Mouse (Mus musculus): ENCODE measurements around the gene Hp. TPM values are rescaled to one million over a fixed set of nuclear protein-coding genes. Genes with fewer than 3 reads are reported as not detected.

The Hp gene
- polyA plus RNA-seq, 1 experiment from 2014 or later: 1.1 TPM

GRCm38 (mm10) chr8:109595854-109596253 is 16.9 kb upstream of the Hp start:
- Histone ChIP-seq H3K9ac (ENCODE audit: low read length) (no peak overlapping the region), H3K36me3 (ENCODE audit: control insufficient read depth, insufficient read depth, low read length) (peaks cover 4% of the 10 kb centered on the region), H3K4me2 (ENCODE audit: low read depth, severe bottlenecking) (no peak overlapping the region), H3K9me3 (ENCODE audit: control insufficient read depth, low read length) (no peaks in the 10 kb centered on the region), H3K4me1 (ENCODE audit: control insufficient read depth, insufficient read depth, low read length) (no peaks in the 10 kb centered on the region), H3K4me3 (ENCODE audit: low read depth, low read length) (no peak overlapping the region), H3K27me3 (ENCODE audit: control insufficient read depth, insufficient read depth, low read length) (no peaks in the 10 kb centered on the region), H3K27ac (replicated peaks; ENCODE audit: low read depth, low read length) (no peak overlapping the region)
- 50% methylated on average over 8 of the region's 8 CpGs for WGBS
- DNase-seq (ENCODE audit: low spot score) (peak; percentile 82), ATAC-seq (ENCODE audit: insufficient number of reproducible peaks, low FRiP score, low TSS enrichment, low read depth) (no peak)

GRCm38 (mm10) chr8:109593117-109593788 is 14.3 kb upstream of the Hp start:
- Histone ChIP-seq H3K9ac (ENCODE audit: low read length) (no peak overlapping the region), H3K4me3 (ENCODE audit: low read depth, low read length) (no peak overlapping the region), H3K27ac (replicated peaks; ENCODE audit: low read depth, low read length) (no peak overlapping the region), H3K27me3 (ENCODE audit: control insufficient read depth, insufficient read depth, low read length) (no peaks in the 10 kb centered on the region), H3K4me1 (ENCODE audit: control insufficient read depth, insufficient read depth, low read length) (no peaks in the 10 kb centered on the region), H3K4me2 (ENCODE audit: low read depth, severe bottlenecking) (no peak overlapping the region), H3K9me3 (ENCODE audit: control insufficient read depth, low read length) (no peaks in the 10 kb centered on the region), H3K36me3 (ENCODE audit: control insufficient read depth, insufficient read depth, low read length) (peaks cover 4% of the 10 kb centered on the region)
- 83% methylated on average over 6 of the region's 6 CpGs for WGBS
- ATAC-seq (ENCODE audit: insufficient number of reproducible peaks, low FRiP score, low TSS enrichment, low read depth) (no peak), DNase-seq (ENCODE audit: low spot score) (peak; percentile 35)

- no peak for DNase-seq (ENCODE audit: low spot score)
- Histone ChIP-seq H3K27ac (replicated peaks; ENCODE audit: low read depth, low read length) (no peak overlapping the region), H3K4me3 (ENCODE audit: low read depth, low read length) (no peak overlapping the region), H3K4me2 (ENCODE audit: low read depth, severe bottlenecking) (no peak overlapping the region), H3K36me3 (ENCODE audit: control insufficient read depth, insufficient read depth, low read length) (peaks cover 4% of the 10 kb centered on the region), H3K4me1 (ENCODE audit: control insufficient read depth, insufficient read depth, low read length) (no peaks in the 10 kb centered on the region), H3K27me3 (ENCODE audit: control insufficient read depth, insufficient read depth, low read length) (no peaks in the 10 kb centered on the region), H3K9ac (ENCODE audit: low read length) (no peak overlapping the region), H3K9me3 (ENCODE audit: control insufficient read depth, low read length) (no peaks in the 10 kb centered on the region)
- 95% methylated on average over 5 of the region's 5 CpGs for WGBS
- no peak for ATAC-seq (ENCODE audit: insufficient number of reproducible peaks, low FRiP score, low TSS enrichment, low read depth)
Observed at GRCm38 (mm10) chr8:109592164-109592563, 13.2 kb upstream of the Hp start.

- ATAC-seq (ENCODE audit: insufficient number of reproducible peaks, low FRiP score, low TSS enrichment, low read depth): no peak
Observed at GRCm38 (mm10) chr8:109591367-109591766, 12.4 kb upstream of the Hp start.

GRCm38 (mm10) chr8:109590901-109591300 is 11.9 kb upstream of the Hp start:
- H3K4me3 ChIP-seq (ENCODE audit: low read depth, low read length): no peak overlapping the region
- H3K27me3 ChIP-seq (ENCODE audit: control insufficient read depth, insufficient read depth, low read length): no peaks in the 10 kb centered on the region
- no peaks in the 10 kb centered on the region for H3K4me1 ChIP-seq (ENCODE audit: control insufficient read depth, insufficient read depth, low read length)
- H3K27ac ChIP-seq (replicated peaks; ENCODE audit: low read depth, low read length): no peak overlapping the region
- H3K4me2 ChIP-seq (ENCODE audit: low read depth, severe bottlenecking): no peak overlapping the region
- 88% methylated on average over 9 of the region's 9 CpGs for WGBS
- peaks cover 4% of the 10 kb centered on the region for H3K36me3 ChIP-seq (ENCODE audit: control insufficient read depth, insufficient read depth, low read length)
- DNase-seq (ENCODE audit: low spot score) (no peak), ATAC-seq (ENCODE audit: insufficient number of reproducible peaks, low FRiP score, low TSS enrichment, low read depth) (no peak)
- no peak overlapping the region for H3K9ac ChIP-seq (ENCODE audit: low read length)
- H3K9me3 ChIP-seq (ENCODE audit: control insufficient read depth, low read length): no peaks in the 10 kb centered on the region

More at GRCm38 (mm10) chr8:109591367-109591766, 12.4 kb upstream of the Hp start:
- DNase-seq (ENCODE audit: low spot score): no peak
- H3K9me3 ChIP-seq (ENCODE audit: control insufficient read depth, low read length): no peaks in the 10 kb centered on the region
- peaks cover 4% of the 10 kb centered on the region for H3K36me3 ChIP-seq (ENCODE audit: control insufficient read depth, insufficient read depth, low read length)
- H3K27ac ChIP-seq (replicated peaks; ENCODE audit: low read depth, low read length): no peak overlapping the region
- H3K9ac ChIP-seq (ENCODE audit: low read length): no peak overlapping the region
- no peaks in the 10 kb centered on the region for H3K27me3 ChIP-seq (ENCODE audit: control insufficient read depth, insufficient read depth, low read length)
- 94% methylated on average over 3 of the region's 3 CpGs for WGBS
- H3K4me1 ChIP-seq (ENCODE audit: control insufficient read depth, insufficient read depth, low read length): no peaks in the 10 kb centered on the region
- no peak overlapping the region for H3K4me2 ChIP-seq (ENCODE audit: low read depth, severe bottlenecking)
- no peak overlapping the region for H3K4me3 ChIP-seq (ENCODE audit: low read depth, low read length)

- Histone ChIP-seq H3K27me3 (ENCODE audit: control insufficient read depth, insufficient read depth, low read length) (no peaks in the 10 kb centered on the region), H3K36me3 (ENCODE audit: control insufficient read depth, insufficient read depth, low read length) (no peaks in the 10 kb centered on the region), H3K4me2 (ENCODE audit: low read depth, severe bottlenecking) (no peak overlapping the region), H3K9me3 (ENCODE audit: control insufficient read depth, low read length) (no peaks in the 10 kb centered on the region; the same call in 1 of the 2 replicates), H3K4me1 (ENCODE audit: control insufficient read depth, insufficient read depth, low read length) (no peaks in the 10 kb centered on the region), H3K4me3 (ENCODE audit: low read depth, low read length) (no peak overlapping the region), H3K9ac (ENCODE audit: low read length) (no peak overlapping the region), H3K27ac (replicated peaks; ENCODE audit: low read depth, low read length) (no peak overlapping the region)
- DNase-seq (ENCODE audit: low spot score) (no peak), ATAC-seq (ENCODE audit: insufficient number of reproducible peaks, low FRiP score, low TSS enrichment, low read depth) (no peak)
- 60% methylated on average over 7 of the region's 7 CpGs for WGBS
Observed at GRCm38 (mm10) chr8:109586972-109587504, 8.1 kb upstream of the Hp start.

- no peak overlapping the region for H3K4me2 ChIP-seq (ENCODE audit: low read depth, severe bottlenecking)
- H3K9ac ChIP-seq (ENCODE audit: low read length): no peak overlapping the region
- no peaks in the 10 kb centered on the region; the same call in 1 of the 2 replicates for H3K9me3 ChIP-seq (ENCODE audit: control insufficient read depth, low read length)
- H3K27me3 ChIP-seq (ENCODE audit: control insufficient read depth, insufficient read depth, low read length): no peaks in the 10 kb centered on the region
- H3K4me1 ChIP-seq (ENCODE audit: control insufficient read depth, insufficient read depth, low read length): no peaks in the 10 kb centered on the region
- DNase-seq (ENCODE audit: low spot score) (no peak), ATAC-seq (ENCODE audit: insufficient number of reproducible peaks, low FRiP score, low TSS enrichment, low read depth) (no peak)
- H3K4me3 ChIP-seq (ENCODE audit: low read depth, low read length): no peak overlapping the region
- no peaks in the 10 kb centered on the region for H3K36me3 ChIP-seq (ENCODE audit: control insufficient read depth, insufficient read depth, low read length)
- no peak overlapping the region for H3K27ac ChIP-seq (replicated peaks; ENCODE audit: low read depth, low read length)
Observed at GRCm38 (mm10) chr8:109585652-109586051, 6.7 kb upstream of the Hp start.

GRCm38 (mm10) chr8:109584830-109585229 is 5.9 kb upstream of the Hp start:
- Histone ChIP-seq H3K4me2 (ENCODE audit: low read depth, severe bottlenecking) (no peak overlapping the region), H3K4me1 (ENCODE audit: control insufficient read depth, insufficient read depth, low read length) (no peaks in the 10 kb centered on the region), H3K4me3 (ENCODE audit: low read depth, low read length) (no peak overlapping the region), H3K27me3 (ENCODE audit: control insufficient read depth, insufficient read depth, low read length) (no peaks in the 10 kb centered on the region), H3K36me3 (ENCODE audit: control insufficient read depth, insufficient read depth, low read length) (no peaks in the 10 kb centered on the region), H3K27ac (replicated peaks; ENCODE audit: low read depth, low read length) (no peak overlapping the region), H3K9me3 (ENCODE audit: control insufficient read depth, low read length) (no peaks in the 10 kb centered on the region; the same call in 1 of the 2 replicates), H3K9ac (ENCODE audit: low read length) (no peak overlapping the region)
- ATAC-seq (ENCODE audit: insufficient number of reproducible peaks, low FRiP score, low TSS enrichment, low read depth) (no peak), DNase-seq (ENCODE audit: low spot score) (no peak)
- 88% methylated on average over 3 of the region's 3 CpGs for WGBS
